Mouse (Mus musculus) intestine, embryonic 15.5 days (tissue): ENCODE measurements around the gene Enpp3. TPM values are rescaled to one million over a fixed set of nuclear protein-coding genes. Genes with fewer than 3 reads are reported as not detected.
A peak's percentile ranks its signal among the peaks of the same experiment; 100 is the strongest.

Source experiments
- ATAC-seq: fragments of 200-750 bp; cut with Nextera tagmentation; 2 replicates; pipeline ENCODE4 v1.8.0; 2017; ENCODE audit warnings: moderate TSS enrichment, moderate library complexity
- H3K27ac ChIP-seq: fragments of 300-500 bp; sonication (generic); 2 replicates; pipeline ENCODE4 v1.5.1; 2015; ENCODE audit warnings: mild to moderate bottlenecking, inconsistent platforms
- H3K27me3 ChIP-seq: fragments of 300-500 bp; sonication (generic); replicated peaks from 2 replicates; pipeline ENCODE4 v1.6.1; 2015; ENCODE audit warnings: inconsistent platforms
- H3K36me3 ChIP-seq: fragments of 300-500 bp; sonication (generic); 2 replicates; pipeline ENCODE4 v1.6.1; 2015; ENCODE audit warnings: inconsistent platforms
- H3K4me1 ChIP-seq: fragments of 300-500 bp; sonication (generic); replicated peaks from 2 replicates; pipeline ENCODE4 v1.6.1; 2015; ENCODE audit warnings: inconsistent platforms
- H3K4me2 ChIP-seq: fragments of 300-500 bp; sonication (generic); replicated peaks from 2 replicates; pipeline ENCODE4 v1.6.1; 2015; ENCODE audit warnings: mild to moderate bottlenecking, inconsistent platforms
- H3K4me3 ChIP-seq: fragments of 300-500 bp; sonication (generic); replicated peaks from 2 replicates; pipeline ENCODE4 v1.5.1; 2015; ENCODE audit warnings: inconsistent platforms
- H3K9ac ChIP-seq: fragments of 300-500 bp; sonication (generic); 2 replicates; pipeline ENCODE4 v1.6.1; 2015; ENCODE audit warnings: inconsistent platforms
- H3K9me3 ChIP-seq: fragments of 300-500 bp; sonication (generic); 2 replicates; pipeline ENCODE4 v1.6.1; 2016; ENCODE audit warnings: inconsistent platforms
- WGBS: fragments of 180-500 bp; shearing (Covaris S2); methylation state at CpG from one replicate; pipeline ENCODE4 v1.1.7; 2015; 5-methylcytosine and 5-hydroxymethylcytosine counted together
- polyA plus RNA-seq: library from polyadenylated mRNA; unstranded; fragments of >200 nt; fragmentation: Nextera tagmentation; extraction: Ambion mirVana; gene quantifications from 2 replicates; pipeline ENCODE4 v1.2.1, GENCODE M21; 2015

Enpp3 gene
- polyA plus RNA-seq, result 13.1 and 14.7 TPM in 2 replicates

DNA sequence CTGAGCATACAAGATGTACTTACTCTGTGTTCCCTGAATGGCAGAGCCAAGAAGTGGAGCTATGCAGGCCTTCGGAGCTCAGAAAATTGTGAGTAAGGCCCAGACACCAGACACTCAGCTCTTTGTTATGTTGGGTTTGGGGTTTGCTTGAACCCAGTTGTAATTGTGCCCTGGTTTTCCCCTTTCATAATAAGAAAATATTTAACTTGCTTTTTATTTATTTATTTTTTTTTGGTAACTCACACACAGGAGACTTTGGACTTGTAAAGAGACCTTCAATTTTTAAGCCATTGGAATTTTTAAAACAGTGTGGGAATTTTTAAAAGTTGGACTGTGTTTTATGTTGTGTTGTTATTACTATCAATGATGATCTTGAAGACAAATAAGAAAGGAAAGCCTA, at the start of gene Enpp3:
Gene Enpp3 (minus strand): TSS at position 148 of the 400 bp plus-strand sequence.
- Histone ChIP-seq H3K27ac (no peak within 1 kb of the TSS), H3K27me3 (no peaks in the 10 kb centered on the region), H3K4me1 (no peaks in the 10 kb centered on the region), H3K9ac (no peak within 1 kb of the TSS), H3K4me2 (no peak within 1 kb of the TSS), H3K36me3 (no peaks in the 10 kb centered on the region), H3K4me3 (no peak within 1 kb of the TSS), H3K9me3 (no peaks in the 10 kb centered on the region)
- WGBS, result 79% methylated on average over 1 of the region's 1 CpGs
- ATAC-seq, result no peak

DNA sequence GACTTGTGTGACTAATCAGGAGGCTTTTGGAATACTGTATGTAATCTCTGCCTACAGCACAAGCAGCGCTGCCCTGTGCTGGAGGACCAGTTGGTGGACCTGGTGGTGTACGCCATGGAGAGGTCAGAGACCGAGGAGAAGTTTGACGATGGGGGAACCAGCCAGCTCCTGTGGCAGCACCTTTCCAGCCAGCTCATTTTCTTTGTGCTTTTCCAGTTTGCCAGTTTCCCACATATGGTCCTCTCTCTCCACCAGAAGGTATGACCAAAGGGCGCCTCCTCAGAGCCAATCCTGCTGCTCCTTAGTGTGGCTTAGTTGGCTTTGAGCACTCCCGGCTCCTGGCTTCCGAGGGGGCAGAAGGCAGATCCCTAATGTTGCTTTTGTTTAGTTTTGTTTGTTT, 45.7 kb upstream of the Enpp3 start:
- H3K36me3 ChIP-seq, result peaks cover 12% of the 10 kb centered on the region

DNA sequence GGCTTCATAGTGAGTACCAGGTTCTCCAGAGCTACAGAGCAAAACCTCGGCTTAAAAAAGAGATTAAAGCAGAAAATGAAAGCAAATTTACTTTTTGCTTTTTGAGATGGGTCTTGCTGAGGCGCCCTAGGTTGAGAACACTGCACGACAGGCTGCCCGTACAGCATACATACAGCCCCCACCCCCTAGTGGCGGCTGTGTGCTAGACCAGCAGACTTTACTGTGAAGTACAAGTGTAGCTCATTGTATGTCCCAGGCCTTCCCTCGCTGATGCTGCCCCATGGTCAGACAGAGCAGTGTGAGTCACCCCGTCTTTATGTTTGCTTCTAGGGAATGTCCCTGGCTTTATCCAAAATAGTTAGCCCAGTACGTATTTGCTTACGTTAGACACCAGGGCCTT, 43.4 kb upstream of the Enpp3 start:
- Histone ChIP-seq H3K27me3 (no peaks in the 10 kb centered on the region), H3K4me1 (no peaks in the 10 kb centered on the region), H3K27ac (no peak overlapping the region), H3K4me3 (no peak overlapping the region), H3K4me2 (no peak overlapping the region), H3K9me3 (no peaks in the 10 kb centered on the region), H3K9ac (no peak overlapping the region), H3K36me3 (peaks cover 24% of the 10 kb centered on the region)
- no peak for ATAC-seq
- WGBS, result 78% methylated on average over 9 of the region's 9 CpGs

More for the DNA sequence above, 45.7 kb upstream of the Enpp3 start:
- no peak overlapping the region for H3K9ac ChIP-seq
- no peak overlapping the region for H3K27ac ChIP-seq
- H3K9me3 ChIP-seq, result no peaks in the 10 kb centered on the region
- 95% methylated on average over 7 of the region's 7 CpGs for WGBS
- ATAC-seq, result no peak
- H3K4me3 ChIP-seq, result no peak overlapping the region
- H3K27me3 ChIP-seq, result no peaks in the 10 kb centered on the region
- H3K4me2 ChIP-seq, result no peak overlapping the region
- no peaks in the 10 kb centered on the region for H3K4me1 ChIP-seq

DNA sequence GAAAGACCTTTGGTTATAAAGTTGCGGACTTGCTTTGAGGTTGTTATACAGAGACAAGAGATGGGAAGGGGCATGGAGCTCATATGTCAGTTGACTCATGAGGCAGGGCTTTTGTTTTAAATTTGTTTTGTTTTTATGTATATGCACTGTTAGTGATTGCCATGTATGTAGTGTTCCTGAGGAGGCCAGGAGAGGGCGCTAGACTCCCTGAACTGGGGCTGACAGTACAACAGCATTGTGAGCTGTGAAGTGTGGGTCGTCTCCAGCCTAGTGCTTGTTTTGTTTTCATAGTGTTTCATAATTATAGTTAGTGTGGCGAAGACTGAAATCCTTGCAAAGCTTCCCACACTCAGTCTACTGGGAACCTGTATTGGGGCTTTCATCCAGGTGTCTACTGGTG, 31.0 kb upstream of the Enpp3 start:
- no peaks in the 10 kb centered on the region for H3K27me3 ChIP-seq
- no peak overlapping the region for H3K9ac ChIP-seq
- no peak overlapping the region for H3K27ac ChIP-seq
- WGBS, result 74% methylated on average over 4 of the region's 4 CpGs
- no peak overlapping the region for H3K4me2 ChIP-seq
- H3K9me3 ChIP-seq, result no peaks in the 10 kb centered on the region
- H3K36me3 ChIP-seq, result peaks cover 32% of the 10 kb centered on the region
- H3K4me3 ChIP-seq, result no peak overlapping the region
- H3K4me1 ChIP-seq, result no peaks in the 10 kb centered on the region
- no peak for ATAC-seq

DNA sequence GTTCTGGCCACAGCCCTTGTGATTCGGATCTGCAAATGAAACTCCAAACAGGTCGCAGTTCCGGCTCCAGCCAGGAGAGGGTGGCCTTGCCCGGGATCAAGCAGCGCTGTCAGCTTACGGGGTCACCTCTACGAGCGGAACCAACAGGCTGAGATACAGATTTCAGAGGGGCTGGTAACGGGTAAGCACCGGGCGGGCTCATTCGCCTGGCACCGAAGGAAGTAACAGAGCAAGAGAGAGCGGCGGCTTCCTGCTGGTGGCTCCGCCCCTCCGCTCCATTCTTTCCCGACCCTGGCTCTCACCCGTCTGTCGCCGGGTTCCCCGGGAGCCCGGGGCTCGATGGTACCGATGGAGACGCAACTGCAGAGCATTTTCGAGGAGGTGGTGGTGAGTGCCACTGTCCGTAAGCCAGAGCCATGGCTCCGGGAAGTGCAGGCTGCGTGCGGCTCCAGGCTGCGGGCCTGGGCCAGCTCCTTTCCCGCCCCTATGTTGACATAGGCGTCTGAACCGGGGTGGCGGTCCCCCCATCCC, 27.2 kb upstream of the Enpp3 start, which contains the start of gene Med23:
Gene Med23 (plus strand): TSS at position 227 of the 531 bp plus-strand sequence.
- Histone ChIP-seq H3K27me3 (no peaks in the 10 kb centered on the region), H3K36me3 (peaks cover 15% of the 10 kb centered on the region), H3K9me3 (no peaks in the 10 kb centered on the region), H3K4me1 (no peaks in the 10 kb centered on the region), H3K4me2 (peak within 1 kb of the TSS; percentile 57), H3K4me3 (peak within 1 kb of the TSS; percentile 94), H3K9ac (peak within 1 kb of the TSS; percentile 89), H3K27ac (0 out of 2 replicates have a peak within 1 kb of the TSS, but pooled peaks have one; percentile 40)
- WGBS, result under 1% methylated on average over 36 of the region's 36 CpGs
- peak; percentile 100 for ATAC-seq

GRCm38 (mm10) chr10:24864434-24864833, 21.8 kb upstream of the Enpp3 start:
- WGBS, result 73% methylated on average over 6 of the region's 6 CpGs
- Histone ChIP-seq H3K4me1 (no peaks in the 10 kb centered on the region), H3K27me3 (no peaks in the 10 kb centered on the region), H3K4me3 (no peak overlapping the region), H3K27ac (no peak overlapping the region), H3K36me3 (no peaks in the 10 kb centered on the region), H3K9me3 (no peaks in the 10 kb centered on the region), H3K9ac (no peak overlapping the region), H3K4me2 (no peak overlapping the region)
- no peak for ATAC-seq

GRCm38 (mm10) chr10:24863146-24863545, 20.5 kb upstream of the Enpp3 start:
- no peak for ATAC-seq
- no peak overlapping the region for H3K4me2 ChIP-seq
- no peak overlapping the region for H3K9ac ChIP-seq
- no peak overlapping the region for H3K27ac ChIP-seq
- no peaks in the 10 kb centered on the region for H3K36me3 ChIP-seq
- H3K4me3 ChIP-seq, result no peak overlapping the region
- no peaks in the 10 kb centered on the region for H3K4me1 ChIP-seq
- no peaks in the 10 kb centered on the region for H3K9me3 ChIP-seq
- no peaks in the 10 kb centered on the region for H3K27me3 ChIP-seq
- WGBS, result 70% methylated on average over 2 of the region's 2 CpGs

GRCm38 (mm10) chr10:24841998-24842397, 625 bp downstream of the Enpp3 start:
- H3K36me3 ChIP-seq, result no peaks in the 10 kb centered on the region
- ATAC-seq, result no peak
- H3K4me3 ChIP-seq, result no peak overlapping the region
- WGBS, result 25% methylated on average over 2 of the region's 2 CpGs
- H3K9ac ChIP-seq, result no peak overlapping the region
- no peaks in the 10 kb centered on the region for H3K27me3 ChIP-seq
- H3K27ac ChIP-seq, result no peak overlapping the region
- no peak overlapping the region for H3K4me2 ChIP-seq
- no peaks in the 10 kb centered on the region for H3K9me3 ChIP-seq
- H3K4me1 ChIP-seq, result no peaks in the 10 kb centered on the region

- H3K27me3 ChIP-seq, result no peaks in the 10 kb centered on the region
- no peak overlapping the region for H3K27ac ChIP-seq
- 0 out of 2 replicates have a peak, but pooled peaks cover 3% of the 10 kb centered on the region for H3K4me1 ChIP-seq
- H3K9ac ChIP-seq, result no peak overlapping the region
- no peaks in the 10 kb centered on the region for H3K9me3 ChIP-seq
- H3K4me2 ChIP-seq, result no peak overlapping the region
- no peak overlapping the region for H3K4me3 ChIP-seq
- no peaks in the 10 kb centered on the region for H3K36me3 ChIP-seq
- ATAC-seq, result no peak
- WGBS, result 94% methylated on average over 4 of the region's 4 CpGs
Observed at GRCm38 (mm10) chr10:24840795-24841194, 1.8 kb downstream of the Enpp3 start.

DNA sequence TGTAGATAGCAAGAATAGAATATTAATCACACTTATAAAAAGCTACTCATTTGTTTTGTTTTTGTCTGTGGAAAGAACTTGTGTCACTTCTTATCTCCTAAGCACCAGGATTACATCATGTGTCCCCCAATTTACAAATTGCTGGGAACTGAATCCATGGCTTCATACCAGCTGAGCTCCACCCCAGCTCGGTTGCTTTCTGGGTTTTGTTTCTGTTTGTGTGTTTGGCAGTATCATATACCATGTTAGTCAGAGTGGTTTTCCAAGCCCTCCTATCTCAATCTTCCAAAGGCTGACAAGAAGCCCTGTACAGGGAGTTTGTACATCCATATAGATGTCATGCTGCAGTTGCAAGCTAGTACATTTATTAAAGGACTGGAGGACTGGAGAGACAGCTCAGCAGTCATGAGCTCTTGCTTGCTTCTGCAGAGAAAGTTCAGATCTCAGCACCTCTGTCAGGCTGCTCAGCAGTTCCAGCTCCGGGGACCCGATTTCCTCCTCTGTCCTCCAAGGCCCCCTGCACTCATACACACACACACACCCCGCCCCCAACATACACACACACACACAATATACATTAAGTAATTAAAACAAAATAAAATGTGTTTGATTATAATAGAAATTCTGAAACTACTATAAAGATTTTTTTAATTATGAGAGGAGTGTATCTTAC, 6.1 kb downstream of the Enpp3 start:
- H3K27me3 ChIP-seq, result no peaks in the 10 kb centered on the region
- 43% methylated on average over 4 of the region's 4 CpGs for WGBS
- no peaks in the 10 kb centered on the region for H3K9me3 ChIP-seq
- no peak overlapping the region for H3K4me3 ChIP-seq
- no peak overlapping the region for H3K27ac ChIP-seq
- peak overlapping the region; percentile 46 for H3K4me2 ChIP-seq
- no peaks in the 10 kb centered on the region for H3K36me3 ChIP-seq
- H3K9ac ChIP-seq, result no peak overlapping the region
- H3K4me1 ChIP-seq, result peaks cover 4% of the 10 kb centered on the region; the same call in 1 of the 2 replicates
- peak; percentile 43; the same call in 1 of the 2 replicates for ATAC-seq

- Histone ChIP-seq H3K36me3 (no peaks in the 10 kb centered on the region), H3K9me3 (no peaks in the 10 kb centered on the region), H3K27me3 (no peaks in the 10 kb centered on the region), H3K4me3 (peak overlapping the region; percentile 10), H3K4me2 (peak overlapping the region; percentile 46), H3K9ac (0 out of 2 replicates have a peak overlapping the region, but pooled peaks have one; percentile 20), H3K4me1 (peaks cover 4% of the 10 kb centered on the region; the same call in 1 of the 2 replicates), H3K27ac (peak overlapping the region; percentile 42; the same call in 1 of the 2 replicates)
- peak; percentile 49; the same call in 1 of the 2 replicates for ATAC-seq
- WGBS, result 22% methylated on average over 12 of the region's 12 CpGs
Observed at GRCm38 (mm10) chr10:24835702-24836342, 6.8 kb downstream of the Enpp3 start.

DNA sequence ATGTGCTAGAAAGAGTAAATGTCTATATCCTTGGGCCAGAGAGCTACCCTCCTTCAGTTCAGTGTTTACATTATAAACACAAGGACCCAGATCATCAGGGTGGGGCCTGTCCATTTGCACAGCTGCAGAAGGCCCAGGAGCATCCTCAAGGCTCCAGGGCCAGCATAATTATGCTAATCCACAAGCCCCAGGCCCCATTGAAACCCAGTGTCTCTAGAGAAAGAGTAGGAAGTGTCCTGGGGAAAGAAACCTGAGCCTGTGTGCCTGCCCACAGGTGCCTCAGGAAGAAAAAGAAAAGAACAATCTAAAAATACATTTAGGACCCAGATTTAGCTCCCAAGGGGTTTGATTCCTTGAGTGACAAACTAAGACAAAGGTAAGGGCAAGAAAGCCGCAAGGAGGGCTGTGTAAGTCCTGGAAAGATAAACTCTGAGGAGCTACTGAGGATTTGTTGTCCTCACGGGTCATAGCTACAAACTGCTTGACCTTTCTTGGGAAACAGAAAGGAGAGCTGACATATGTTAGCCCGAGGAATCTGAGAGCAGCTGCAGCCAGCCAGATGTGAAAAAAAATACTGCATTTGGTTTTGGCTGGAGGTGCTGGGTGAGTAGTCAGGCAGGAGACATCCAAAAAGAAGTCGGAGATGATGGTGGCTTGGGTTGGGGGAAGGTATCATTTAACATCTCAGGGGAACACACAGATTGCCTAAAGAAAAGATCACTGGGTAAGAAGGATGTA, 7.8 kb downstream of the Enpp3 start:
- H3K4me3 ChIP-seq, result no peak overlapping the region
- WGBS, result 19% methylated on average over 4 of the region's 4 CpGs

More for the DNA sequence above, 7.8 kb downstream of the Enpp3 start:
- H3K36me3 ChIP-seq, result no peaks in the 10 kb centered on the region
- peak overlapping the region; percentile 46 for H3K4me2 ChIP-seq
- no peaks in the 10 kb centered on the region for H3K27me3 ChIP-seq
- no peaks in the 10 kb centered on the region for H3K9me3 ChIP-seq
- H3K9ac ChIP-seq, result no peak overlapping the region
- no peak overlapping the region for H3K27ac ChIP-seq
- H3K4me1 ChIP-seq, result peaks cover 4% of the 10 kb centered on the region; the same call in 1 of the 2 replicates
- ATAC-seq, result peak; percentile 39; the same call in 1 of the 2 replicates
